Mouse (Mus musculus): ENCODE data around the gene Apeh. TPM values are rescaled to one million over a fixed set of nuclear protein-coding genes. Genes with fewer than 3 reads are reported as not detected.
A peak's percentile ranks its signal among the peaks of the same experiment; 100 is the strongest.
"Not testable (repeated sequence)": the region's sequence is repeated elsewhere in the genome, so short reads cannot be mapped to it uniquely, and the experiment has no call there.

Apeh gene
- polyA plus RNA-seq, 2 experiments, result 38.6 to 55.6 TPM

DNA sequence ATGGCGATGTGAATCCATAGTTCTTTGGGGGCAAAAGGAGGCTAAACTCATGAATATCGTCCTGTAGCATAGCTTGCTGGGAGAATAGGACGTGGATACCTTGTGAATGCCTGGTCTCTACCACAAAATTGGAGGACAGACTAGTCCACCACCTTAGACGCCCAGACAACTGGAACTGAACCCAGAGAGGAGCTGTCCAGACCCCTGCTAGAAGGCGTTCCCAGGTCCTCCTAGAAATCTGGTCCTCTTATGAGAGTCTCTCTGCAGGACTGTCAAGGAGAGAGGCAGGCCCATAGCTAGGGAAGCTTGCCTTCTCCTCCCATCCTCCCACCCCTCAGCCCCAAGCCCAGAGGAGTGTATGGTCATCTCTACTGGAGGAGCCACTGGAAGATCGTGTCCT lies 43.7 kb upstream of the Apeh start:
- no peak overlapping the region for H3K4me3 ChIP-seq (replicated peaks; ENCODE audit: low read length)
- WGBS, result 71% methylated on average over 6 of the region's 6 CpGs
- H3K4me2 ChIP-seq (replicated peaks; ENCODE audit: low read depth, low read length, severe bottlenecking), result no peak overlapping the region
- no peaks in the 10 kb centered on the region for H3K36me3 ChIP-seq (ENCODE audit: control insufficient read depth, insufficient read depth, low read length)
- no peaks in the 10 kb centered on the region for H3K27me3 ChIP-seq (ENCODE audit: control insufficient read depth, insufficient read depth, low read length)
- H3K4me1 ChIP-seq (ENCODE audit: control insufficient read depth, insufficient read depth, low read length), result peaks cover 14% of the 10 kb centered on the region
- DNase-seq (ENCODE audit: low spot score) (no peak), ATAC-seq (ENCODE audit: low FRiP score, low read depth) (no peak)
- H3K9ac ChIP-seq (ENCODE audit: low read depth, low read length, severe bottlenecking), result no peak overlapping the region
- H3K9me3 ChIP-seq (ENCODE audit: control insufficient read depth, low read length), result no peaks in the 10 kb centered on the region
- no peak for TF ChIP-seq POLR2A (IDR thresholded peaks at IDR 0.05; ENCODE audit: borderline replicate concordance, extremely low read depth, insufficient read depth, insufficient read length)
- no peak overlapping the region for H3K27ac ChIP-seq (replicated peaks; ENCODE audit: low read depth, low read length)

GRCm38 (mm10) chr9:108137523-108137922 lies 43.1 kb upstream of the Apeh start:
- no peak overlapping the region; the same call in 1 of the 2 replicates for H3K9ac ChIP-seq (ENCODE audit: low read depth, low read length, severe bottlenecking)
- WGBS, result 6% methylated on average over 17 of the region's 17 CpGs

DNA sequence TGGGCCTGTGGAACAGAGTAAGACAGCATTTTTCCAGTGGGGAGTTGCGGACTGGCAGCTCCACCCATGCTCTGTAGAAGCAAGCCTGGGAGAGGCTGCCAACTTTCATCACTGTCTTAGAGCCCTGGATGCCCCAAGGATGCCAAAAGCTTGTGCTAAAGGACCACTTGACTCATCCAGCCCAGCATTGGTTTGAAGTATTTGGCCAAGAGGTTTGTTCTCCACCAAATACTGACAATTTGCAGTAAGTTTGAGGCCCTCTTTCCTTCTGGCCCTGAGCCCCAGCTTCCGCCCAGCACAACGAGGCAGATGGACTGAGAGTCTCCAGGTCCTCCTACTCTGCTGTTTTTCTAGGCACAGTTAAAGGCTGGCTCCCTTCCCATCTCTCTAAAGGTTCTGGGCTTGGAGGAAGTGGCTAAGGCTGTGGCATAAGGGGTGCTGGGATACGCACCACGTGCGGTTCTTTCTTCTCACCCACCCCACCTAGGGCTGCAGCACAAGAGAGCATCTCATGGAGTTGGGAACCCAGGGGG lies 42.6 kb upstream of the Apeh start:
- no peaks in the 10 kb centered on the region for H3K27me3 ChIP-seq (ENCODE audit: control insufficient read depth, insufficient read depth, low read length)
- peaks cover 14% of the 10 kb centered on the region for H3K4me1 ChIP-seq (ENCODE audit: control insufficient read depth, insufficient read depth, low read length)
- H3K9me3 ChIP-seq (ENCODE audit: control insufficient read depth, low read length), result no peaks in the 10 kb centered on the region
- DNase-seq (ENCODE audit: low spot score) (peak; percentile 25), ATAC-seq (ENCODE audit: low FRiP score, low read depth) (peak; percentile 47; the same call in 1 of the 2 replicates)
- no peak overlapping the region; the same call in 1 of the 2 replicates for H3K4me3 ChIP-seq (replicated peaks; ENCODE audit: low read length)
- no peak for TF ChIP-seq POLR2A (IDR thresholded peaks at IDR 0.05; ENCODE audit: borderline replicate concordance, extremely low read depth, insufficient read depth, insufficient read length)
- WGBS, result 51% methylated on average over 6 of the region's 6 CpGs
- H3K36me3 ChIP-seq (ENCODE audit: control insufficient read depth, insufficient read depth, low read length), result no peaks in the 10 kb centered on the region
- H3K27ac ChIP-seq (replicated peaks; ENCODE audit: low read depth, low read length), result no peak overlapping the region
- H3K4me2 ChIP-seq (replicated peaks; ENCODE audit: low read depth, low read length, severe bottlenecking), result peak overlapping the region; percentile 30; the same call in 1 of the 2 replicates
- H3K9ac ChIP-seq (ENCODE audit: low read depth, low read length, severe bottlenecking), result no peak overlapping the region; the same call in 1 of the 2 replicates

More at GRCm38 (mm10) chr9:108137523-108137922, 43.1 kb upstream of the Apeh start:
- DNase-seq (ENCODE audit: low spot score) (peak; percentile 68), ATAC-seq (ENCODE audit: low FRiP score, low read depth) (peak; percentile 80)
- Histone ChIP-seq H3K36me3 (ENCODE audit: control insufficient read depth, insufficient read depth, low read length) (no peaks in the 10 kb centered on the region), H3K9me3 (ENCODE audit: control insufficient read depth, low read length) (no peaks in the 10 kb centered on the region), H3K27ac (replicated peaks; ENCODE audit: low read depth, low read length) (no peak overlapping the region), H3K4me3 (replicated peaks; ENCODE audit: low read length) (no peak overlapping the region; the same call in 1 of the 2 replicates), H3K27me3 (ENCODE audit: control insufficient read depth, insufficient read depth, low read length) (no peaks in the 10 kb centered on the region), H3K4me1 (ENCODE audit: control insufficient read depth, insufficient read depth, low read length) (peaks cover 14% of the 10 kb centered on the region), H3K4me2 (replicated peaks; ENCODE audit: low read depth, low read length, severe bottlenecking) (peak overlapping the region; percentile 30; the same call in 1 of the 2 replicates)
- no peak for TF ChIP-seq POLR2A (IDR thresholded peaks at IDR 0.05; ENCODE audit: borderline replicate concordance, extremely low read depth, insufficient read depth, insufficient read length)

- WGBS, result 55% methylated on average over 1 of the region's 1 CpGs
- no peaks in the 10 kb centered on the region for H3K36me3 ChIP-seq (ENCODE audit: control insufficient read depth, insufficient read depth, low read length)
- H3K27me3 ChIP-seq (ENCODE audit: control insufficient read depth, insufficient read depth, low read length), result no peaks in the 10 kb centered on the region
- H3K9ac ChIP-seq (ENCODE audit: low read depth, low read length, severe bottlenecking), result no peak overlapping the region
- peaks cover 14% of the 10 kb centered on the region for H3K4me1 ChIP-seq (ENCODE audit: control insufficient read depth, insufficient read depth, low read length)
- H3K27ac ChIP-seq (replicated peaks; ENCODE audit: low read depth, low read length), result no peak overlapping the region
- DNase-seq (ENCODE audit: low spot score), result no peak
- H3K9me3 ChIP-seq (ENCODE audit: control insufficient read depth, low read length), result no peaks in the 10 kb centered on the region
- no peak for TF ChIP-seq POLR2A (IDR thresholded peaks at IDR 0.05; ENCODE audit: borderline replicate concordance, extremely low read depth, insufficient read depth, insufficient read length)
- H3K4me3 ChIP-seq (replicated peaks; ENCODE audit: low read length), result no peak overlapping the region
- no peak for ATAC-seq (ENCODE audit: low FRiP score, low read depth)
- no peak overlapping the region for H3K4me2 ChIP-seq (replicated peaks; ENCODE audit: low read depth, low read length, severe bottlenecking)
Observed at GRCm38 (mm10) chr9:108136225-108136624, 41.8 kb upstream of the Apeh start.

DNA sequence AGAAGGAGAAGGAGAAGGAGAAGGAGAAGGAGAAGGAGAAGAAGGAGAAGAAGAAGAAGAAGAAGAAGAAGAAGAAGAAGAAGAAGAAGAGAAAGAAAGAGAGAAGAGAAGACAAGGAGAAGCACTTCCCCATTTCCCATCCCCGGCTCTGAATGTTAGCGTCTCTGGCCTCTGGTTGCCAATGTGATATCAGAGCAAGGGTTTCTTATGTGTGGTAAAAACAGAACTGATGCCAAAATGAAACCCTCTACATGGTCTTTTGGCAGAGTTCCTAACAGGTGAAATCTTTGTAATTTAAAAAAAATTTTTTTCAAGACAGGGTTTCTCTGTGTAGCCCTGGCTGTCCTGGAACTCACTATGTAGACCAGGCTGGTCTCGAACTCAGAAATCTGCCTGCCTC lies 41.3 kb upstream of the Apeh start:
- WGBS, result 97% methylated on average over 3 of the region's 3 CpGs
- ATAC-seq (ENCODE audit: low FRiP score, low read depth); H3K27me3 ChIP-seq (ENCODE audit: control insufficient read depth, insufficient read depth, low read length); H3K4me3 ChIP-seq (replicated peaks; ENCODE audit: low read length); H3K9me3 ChIP-seq (ENCODE audit: control insufficient read depth, low read length); H3K36me3 ChIP-seq (ENCODE audit: control insufficient read depth, insufficient read depth, low read length); DNase-seq (ENCODE audit: low spot score); H3K27ac ChIP-seq (replicated peaks; ENCODE audit: low read depth, low read length); H3K4me2 ChIP-seq (replicated peaks; ENCODE audit: low read depth, low read length, severe bottlenecking); H3K9ac ChIP-seq (ENCODE audit: low read depth, low read length, severe bottlenecking): not testable (repeated sequence)
- peaks cover 14% of the 10 kb centered on the region for H3K4me1 ChIP-seq (ENCODE audit: control insufficient read depth, insufficient read depth, low read length)
